Mouse (Mus musculus) lung, postnatal 0 days (tissue): ENCODE measurements around the gene Zbtb7a. TPM values are rescaled to one million over a fixed set of nuclear protein-coding genes. Genes with fewer than 3 reads are reported as not detected.

ENCODE experiments used
- ATAC-seq: fragments of 200-750 bp; cut with Nextera tagmentation; 2 replicates; pipeline ENCODE4 v1.8.0; 2017; ENCODE audit warnings: moderate library complexity
- DNase-seq: peaks from one replicate; pipeline ENCODE4 v3.0.0-alpha.2; 2016; ENCODE audit warnings: low spot score
- H3K27ac ChIP-seq: fragments of 300-500 bp; sonication (generic); 2 replicates; pipeline ENCODE4 v1.5.1; 2014; ENCODE audit warnings: antibody characterized with exemption, mild to moderate bottlenecking, low read length, mixed read lengths
- H3K27me3 ChIP-seq: fragments of 300-500 bp; sonication (generic); replicated peaks from 2 replicates; pipeline ENCODE4 v1.6.1; 2014; ENCODE audit warnings: low read length, mixed read lengths; ENCODE audit not compliant: insufficient read depth
- H3K36me3 ChIP-seq: fragments of 300-500 bp; sonication (generic); 2 replicates; pipeline ENCODE4 v1.6.1; 2014; ENCODE audit warnings: low read length, mixed read lengths; ENCODE audit not compliant: insufficient read depth
- H3K4me1 ChIP-seq: fragments of 300-500 bp; sonication (generic); 2 replicates; pipeline ENCODE4 v1.6.1; 2014; ENCODE audit warnings: antibody characterized with exemption, low read depth, low read length, mixed read lengths; ENCODE audit not compliant: insufficient read depth
- H3K4me2 ChIP-seq: fragments of 300-500 bp; sonication (generic); replicated peaks from 2 replicates; pipeline ENCODE4 v1.6.1; 2014; ENCODE audit warnings: low read depth, mild to moderate bottlenecking, low read length, moderate library complexity, mixed read lengths
- H3K4me3 ChIP-seq: fragments of 300-500 bp; sonication (generic); 2 replicates; pipeline ENCODE4 v1.5.1; 2014; ENCODE audit warnings: low read depth, low read length
- H3K9ac ChIP-seq: fragments of 300-500 bp; sonication (generic); replicated peaks from 2 replicates; pipeline ENCODE4 v1.6.1; 2014; ENCODE audit warnings: low read depth, mild to moderate bottlenecking
- H3K9me3 ChIP-seq: fragments of 300-500 bp; sonication (generic); 2 replicates; pipeline ENCODE4 v1.6.1; 2016; ENCODE audit warnings: low read length, mixed read lengths
- CTCF ChIP-seq: IDR thresholded peaks from 2 replicates; pipeline ENCODE4 v1.5.1; 2016; ENCODE audit warnings: antibody characterized with exemption, mild to moderate bottlenecking
- EP300 ChIP-seq: IDR thresholded peaks from 2 replicates; pipeline ENCODE4 v1.6.1; 2016; ENCODE audit warnings: antibody characterized with exemption, mild to moderate bottlenecking, control low read depth
- WGBS: fragments of 180-500 bp; shearing (Covaris S2); extraction: QIAGEN DNeasy Blood & Tissue Kit; methylation state at CpG from one replicate; pipeline ENCODE4 v1.1.7; 2014; 5-methylcytosine and 5-hydroxymethylcytosine counted together
- polyA plus RNA-seq: library from polyadenylated mRNA; unstranded; fragments of >200 nt; fragmentation: Nextera tagmentation; extraction: Ambion mirVana; gene quantifications from 2 replicates; pipeline ENCODE4 v1.2.1, GENCODE M21; 2015

Zbtb7a gene
- polyA plus RNA-seq, 1 experiment from 2014 or later = 58.2 TPM

DNA sequence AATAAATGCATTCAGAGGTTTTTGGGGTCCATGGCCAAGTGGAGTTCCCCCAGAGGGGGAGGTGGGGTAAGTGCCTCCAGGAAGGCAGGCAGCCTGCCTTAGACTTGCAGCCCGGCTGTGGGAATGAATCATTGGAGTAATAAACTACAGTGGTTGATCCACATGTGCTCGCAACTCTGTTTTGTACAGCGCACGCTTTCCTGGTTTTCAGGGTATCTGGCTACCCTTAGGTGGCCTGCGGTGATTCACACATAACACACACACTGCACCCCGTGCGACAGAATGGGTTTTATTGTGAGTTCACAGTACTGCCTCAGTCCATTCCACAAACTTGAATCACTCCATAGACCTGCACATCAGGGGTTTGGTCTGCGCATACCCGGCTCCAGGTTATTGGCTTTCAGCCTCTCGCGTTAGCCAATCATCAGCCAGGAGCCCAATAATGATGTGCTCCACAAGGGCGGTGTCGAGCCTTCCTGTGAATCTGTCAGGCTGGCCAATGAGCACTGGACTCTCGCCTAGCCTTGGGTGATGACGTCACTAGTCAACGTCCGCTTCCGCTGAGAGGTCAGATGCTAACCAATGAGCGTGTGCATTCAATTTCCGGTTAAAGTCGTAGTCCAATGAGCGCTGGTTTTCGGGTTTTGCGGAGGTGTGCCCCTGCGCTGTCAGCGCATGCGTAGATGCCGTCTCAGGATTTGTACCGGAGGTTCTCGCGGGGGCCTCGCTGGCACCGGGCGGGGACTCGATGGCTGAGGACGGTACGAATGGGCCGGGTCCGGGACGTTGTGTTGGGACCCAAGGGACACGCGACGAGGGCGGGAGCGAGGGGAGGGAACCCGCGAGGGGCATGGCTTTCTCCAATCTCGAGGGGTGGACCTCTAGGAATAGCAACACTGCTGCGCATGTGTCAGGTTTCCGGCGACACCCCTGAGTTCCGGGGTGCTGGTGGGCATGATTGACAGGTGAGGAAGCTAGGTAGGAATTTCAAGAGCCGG, 47.6 kb downstream of the Zbtb7a start, which contains the start of gene Dapk3:
Gene Dapk3 (plus strand): TSS at position 670 of the 998 bp plus-strand sequence.
- peak within 1 kb of the TSS; percentile 89 for H3K27ac ChIP-seq
- ATAC-seq (peak; percentile 93), DNase-seq (peak; percentile 100)
- TF ChIP-seq CTCF = 0 out of 2 replicates have a peak, but pooled peaks have one; percentile 11
- TF ChIP-seq EP300 = peak; percentile 65
- no peaks in the 10 kb centered on the region for H3K27me3 ChIP-seq
- H3K4me2 ChIP-seq = peak within 1 kb of the TSS; percentile 61
- H3K4me3 ChIP-seq = peak within 1 kb of the TSS; percentile 61
- 5% methylated on average over 53 of the region's 53 CpGs for WGBS
- peak within 1 kb of the TSS; percentile 51 for H3K9ac ChIP-seq
- no peaks in the 10 kb centered on the region for H3K9me3 ChIP-seq
- peaks cover 42% of the 10 kb centered on the region for H3K36me3 ChIP-seq
- peaks cover 7% of the 10 kb centered on the region; the same call in 1 of the 2 replicates for H3K4me1 ChIP-seq

DNA sequence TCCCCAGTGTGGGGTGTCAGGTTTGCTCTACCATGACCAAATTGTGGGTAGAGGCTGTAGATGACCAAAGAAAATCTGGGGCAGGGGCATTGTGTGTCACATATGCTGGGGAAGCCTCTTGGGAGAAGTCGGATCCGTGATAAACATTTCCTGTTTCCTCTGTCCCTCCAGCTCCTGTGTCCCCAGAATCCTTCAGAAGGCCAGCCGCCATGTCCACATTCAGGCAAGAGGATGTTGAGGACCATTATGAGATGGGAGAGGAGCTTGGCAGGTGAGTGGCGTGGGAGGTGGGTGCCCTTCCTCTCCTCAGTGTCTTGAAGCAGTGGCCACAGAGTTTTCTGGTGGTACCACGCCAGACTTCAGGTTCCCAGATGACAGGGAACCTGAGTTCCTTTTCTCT, 48.8 kb downstream of the Zbtb7a start, which contains the start of gene 4930442H23Rik:
Gene 4930442H23Rik (minus strand): TSS at position 45 of the 400 bp plus-strand sequence.
- peak within 1 kb of the TSS; percentile 61 for H3K4me3 ChIP-seq
- TF ChIP-seq EP300 = no peak
- TF ChIP-seq CTCF = no peak
- peak within 1 kb of the TSS; percentile 89 for H3K27ac ChIP-seq
- H3K4me2 ChIP-seq = peak within 1 kb of the TSS; percentile 61
- DNase-seq = no peak
- no peak for ATAC-seq
- H3K4me1 ChIP-seq = peaks cover 7% of the 10 kb centered on the region; the same call in 1 of the 2 replicates
- H3K9me3 ChIP-seq = no peaks in the 10 kb centered on the region
- 62% methylated on average over 5 of the region's 5 CpGs for WGBS
- peaks cover 34% of the 10 kb centered on the region for H3K36me3 ChIP-seq
- peak within 1 kb of the TSS; percentile 51 for H3K9ac ChIP-seq
- H3K27me3 ChIP-seq = no peaks in the 10 kb centered on the region

DNA sequence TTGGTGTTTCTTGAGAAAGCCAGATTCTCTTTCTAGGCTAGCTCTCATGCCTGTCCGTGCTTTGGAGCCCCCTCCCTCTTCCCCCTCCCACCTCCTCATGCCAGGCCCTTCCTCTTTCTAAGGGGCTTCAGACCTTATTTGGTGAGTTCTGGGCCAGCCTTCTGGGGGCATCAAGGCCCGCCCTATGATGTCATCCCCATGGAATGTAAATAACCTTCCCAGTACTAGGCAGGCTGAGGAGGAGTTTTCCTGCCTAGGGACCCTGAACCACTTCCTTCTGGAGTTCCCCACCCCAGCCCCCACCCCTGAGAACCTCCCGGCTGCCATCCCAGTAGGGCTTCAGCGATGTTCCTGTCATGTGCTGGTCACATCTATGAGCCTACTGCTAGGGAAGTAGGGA, 49.7 kb downstream of the Zbtb7a start:
- ATAC-seq (peak; percentile 45), DNase-seq (peak; percentile 90)
- Histone ChIP-seq H3K27me3 (no peaks in the 10 kb centered on the region), H3K27ac (peak overlapping the region; percentile 89), H3K4me1 (peaks cover 7% of the 10 kb centered on the region; the same call in 1 of the 2 replicates), H3K36me3 (peaks cover 28% of the 10 kb centered on the region), H3K9me3 (no peaks in the 10 kb centered on the region), H3K9ac (no peak overlapping the region), H3K4me3 (no peak overlapping the region), H3K4me2 (no peak overlapping the region)
- WGBS = 8% methylated on average over 4 of the region's 4 CpGs
- TF ChIP-seq CTCF = no peak
- peak; percentile 78 for TF ChIP-seq EP300

DNA sequence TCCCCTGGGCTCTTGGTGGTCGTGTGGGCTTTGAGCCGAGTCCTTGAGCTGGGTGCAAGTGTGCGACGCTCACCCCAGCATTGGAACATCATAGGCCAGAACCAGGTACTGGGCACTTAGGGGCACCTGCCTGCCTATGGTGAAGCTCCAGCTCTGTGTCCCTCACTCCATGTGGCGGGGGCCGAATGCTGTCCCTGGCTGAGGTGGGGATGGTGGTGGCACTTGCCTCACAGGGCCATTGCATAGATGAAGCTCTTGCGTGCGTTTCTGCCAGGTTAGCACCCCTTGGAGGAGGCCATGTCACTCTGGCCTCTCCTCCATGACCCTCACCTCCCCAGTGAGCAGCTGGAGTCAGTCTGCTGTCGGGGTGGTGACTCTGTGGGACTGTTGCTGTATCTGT, 52.1 kb downstream of the Zbtb7a start:
- TF ChIP-seq CTCF = no peak
- TF ChIP-seq EP300 = no peak
- Histone ChIP-seq H3K9ac (no peak overlapping the region), H3K4me1 (peaks cover 15% of the 10 kb centered on the region; the same call in 1 of the 2 replicates), H3K36me3 (peaks cover 13% of the 10 kb centered on the region; the same call in 1 of the 2 replicates), H3K4me2 (no peak overlapping the region), H3K27me3 (no peaks in the 10 kb centered on the region), H3K27ac (no peak overlapping the region), H3K4me3 (no peak overlapping the region), H3K9me3 (no peaks in the 10 kb centered on the region)
- ATAC-seq = no peak
- 92% methylated on average over 9 of the region's 9 CpGs for WGBS
- no peak for DNase-seq

DNA sequence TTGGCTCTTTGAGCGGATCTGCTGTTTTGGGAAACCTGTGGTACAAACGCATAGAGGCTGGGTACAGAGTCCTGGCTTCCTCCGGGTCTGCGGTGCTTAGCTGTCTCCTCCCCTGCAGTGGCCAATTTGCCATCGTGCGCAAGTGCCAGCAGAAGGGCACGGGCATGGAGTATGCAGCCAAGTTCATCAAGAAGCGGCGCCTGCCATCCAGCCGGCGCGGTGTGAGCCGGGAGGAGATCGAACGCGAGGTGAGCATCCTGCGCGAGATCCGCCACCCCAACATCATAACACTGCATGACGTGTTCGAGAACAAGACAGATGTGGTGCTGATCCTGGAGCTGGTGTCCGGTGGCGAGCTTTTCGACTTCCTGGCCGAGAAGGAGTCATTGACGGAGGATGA, 54.8 kb downstream of the Zbtb7a start:
- Histone ChIP-seq H3K9ac (no peak overlapping the region), H3K27ac (no peak overlapping the region), H3K27me3 (0 out of 2 replicates have a peak, but pooled peaks cover 3% of the 10 kb centered on the region), H3K4me3 (no peak overlapping the region), H3K36me3 (peaks cover 13% of the 10 kb centered on the region; the same call in 1 of the 2 replicates), H3K4me2 (no peak overlapping the region), H3K9me3 (no peaks in the 10 kb centered on the region), H3K4me1 (peaks cover 9% of the 10 kb centered on the region; the same call in 1 of the 2 replicates)
- 78% methylated on average over 26 of the region's 26 CpGs for WGBS
- no peak for DNase-seq
- no peak for ATAC-seq
- no peak for TF ChIP-seq CTCF
- TF ChIP-seq EP300 = no peak

DNA sequence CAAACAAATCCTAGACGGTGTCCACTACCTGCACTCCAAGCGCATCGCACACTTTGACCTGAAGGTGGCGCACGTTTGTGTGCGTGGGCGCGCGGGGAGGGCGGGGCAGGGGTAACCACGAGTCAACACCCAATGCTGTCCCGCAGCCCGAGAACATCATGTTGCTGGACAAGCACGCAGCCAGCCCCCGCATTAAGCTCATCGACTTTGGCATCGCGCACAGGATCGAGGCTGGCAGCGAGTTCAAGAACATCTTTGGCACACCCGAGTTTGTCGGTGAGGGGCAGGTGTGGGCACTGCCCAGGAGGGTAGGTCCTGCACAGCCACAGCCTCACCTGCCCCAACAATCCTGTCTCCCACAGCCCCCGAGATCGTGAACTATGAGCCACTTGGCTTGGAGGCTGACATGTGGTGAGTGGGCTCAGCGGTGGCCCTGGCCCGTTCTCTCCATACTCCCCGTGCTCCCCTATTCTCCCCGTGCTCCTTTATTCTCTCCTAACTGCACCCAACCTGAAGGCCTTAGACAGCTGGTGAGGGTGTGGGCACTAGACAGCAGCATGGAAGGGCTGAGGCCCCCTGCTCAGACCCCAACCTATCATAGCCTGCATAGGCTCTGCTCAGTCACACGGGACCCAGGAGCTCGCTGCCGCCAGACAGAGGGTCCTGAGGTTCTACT, 55.4 kb downstream of the Zbtb7a start:
- Histone ChIP-seq H3K27me3 (peaks cover 7% of the 10 kb centered on the region; the same call in 1 of the 2 replicates), H3K36me3 (peaks cover 13% of the 10 kb centered on the region; the same call in 1 of the 2 replicates), H3K4me1 (peaks cover 9% of the 10 kb centered on the region; the same call in 1 of the 2 replicates), H3K9ac (no peak overlapping the region), H3K27ac (peak overlapping the region; percentile 20; the same call in 1 of the 2 replicates), H3K4me3 (no peak overlapping the region), H3K9me3 (no peaks in the 10 kb centered on the region), H3K4me2 (no peak overlapping the region)
- peak; percentile 73 for TF ChIP-seq CTCF
- no peak for TF ChIP-seq EP300
- DNase-seq (peak; percentile 42), ATAC-seq (no peak)
- 70% methylated on average over 31 of the region's 31 CpGs for WGBS
